Mouse (Mus musculus) adrenal gland, postnatal 10 days (tissue): ENCODE measurements around the gene Lmna. TPM values are rescaled to one million over a fixed set of nuclear protein-coding genes. Genes with fewer than 3 reads are reported as not detected.
A peak's percentile ranks its signal among the peaks of the same experiment; 100 is the strongest.

Experiments
- DNase-seq: peaks from one replicate; pipeline ENCODE4 v3.0.0; 2021; ENCODE audit warnings: mixed read lengths
- microRNA-seq: library from miRNA; unstranded; fragments of <30 nt; microRNA quantifications from one replicate; pipeline ENCODE4 v1.2.0, GENCODE M21; 2021
- total RNA-seq, 2 experiments: library from RNA; stranded (reverse); gene quantifications; 2 replicates each; pipeline ENCODE4 v1.2.3; 2021

The Lmna gene
- total RNA-seq, 2 experiments from 2014 or later, result 102 to 104 TPM

- DNase-seq, result no peak
These were observed 63.2 kb downstream of the Lmna start for GRCm38 (mm10) chr3:88446471-88447123.

DNA sequence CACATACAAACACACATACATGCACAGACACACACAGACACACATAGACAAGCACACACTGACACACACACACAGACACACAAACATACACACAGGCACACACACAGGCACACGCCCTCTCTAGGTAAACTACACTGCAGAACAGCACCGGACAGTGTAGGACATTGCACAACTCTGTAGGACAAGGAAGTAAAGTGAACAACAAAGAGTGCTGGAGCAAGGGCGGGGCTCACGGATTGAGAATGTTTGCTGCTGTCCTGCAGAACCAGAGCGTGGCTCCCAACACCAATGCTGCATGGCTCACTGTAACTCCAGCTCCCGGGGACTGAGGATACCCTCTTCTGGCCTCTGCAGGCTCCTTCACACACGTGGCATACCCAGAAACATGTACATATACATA lies 66.9 kb downstream of the Lmna start:
- no peak for DNase-seq

GRCm38 (mm10) chr3:88442488-88442887 lies 67.3 kb downstream of the Lmna start:
- DNase-seq, result no peak

- no peak for DNase-seq
These were observed 69.0 kb downstream of the Lmna start for GRCm38 (mm10) chr3:88440500-88441381.

DNA sequence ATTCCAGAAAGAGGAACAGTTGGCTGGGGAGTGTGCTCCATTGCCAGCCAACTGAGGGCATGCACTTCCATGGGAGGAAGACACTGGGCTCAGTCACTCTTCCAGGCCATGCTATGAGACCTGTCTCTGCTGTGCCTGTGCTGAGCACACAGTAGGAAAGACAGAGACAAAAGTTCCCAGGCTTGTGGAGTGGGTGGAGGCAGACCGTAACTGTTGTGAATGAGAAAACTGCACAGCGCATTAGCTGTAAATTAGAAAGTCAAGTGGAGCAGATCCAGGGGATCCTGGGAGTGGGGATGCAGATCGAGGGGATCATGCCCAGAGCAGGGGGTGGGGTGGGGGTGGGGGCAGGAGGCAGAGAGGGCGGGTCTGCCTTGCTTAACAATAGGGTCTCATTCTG lies 70.2 kb downstream of the Lmna start:
- DNase-seq, result no peak

- DNase-seq, result no peak
These were observed 72.3 kb downstream of the Lmna start for GRCm38 (mm10) chr3:88437454-88437853.

- DNase-seq, result peak; percentile 76
These were observed 73.2 kb downstream of the Lmna start for GRCm38 (mm10) chr3:88436395-88437201.

GRCm38 (mm10) chr3:88435515-88435914 lies 74.2 kb downstream of the Lmna start:
- DNase-seq, result no peak

Small RNAs within 50 kb of the gene (microRNA-seq; reads per million reads assigned to microRNA genes)
- gene Mir1905 (not detected), gene Mir7011 (not detected)

Other genes starting within 250 kb of the Lmna start
- 1 to 10 TPM; 1.1 to 1.3 TPM for gene Gm38392, start 222.7 kb downstream of the Lmna start, total RNA-seq
- gene Tsacc, start 213.0 kb downstream of the Lmna start, total RNA-seq, result 1 to 10 TPM; 7.9 to 8.3 TPM
- gene Cct3, start 212.8 kb downstream of the Lmna start, total RNA-seq, result 100 to 1,000 TPM; 249 to 260 TPM
- gene Glmp, start 184.9 kb downstream of the Lmna start, total RNA-seq, result 100 to 1,000 TPM; 144 to 149 TPM
- 10 to 100 TPM; 15.1 to 17.7 TPM for gene Tmem79, start 173.8 kb downstream of the Lmna start, total RNA-seq
- gene Smg5, start 173.7 kb downstream of the Lmna start, total RNA-seq, result 10 to 100 TPM; 42.8 to 55.9 TPM
- gene Paqr6, start 145.4 kb downstream of the Lmna start, total RNA-seq, result 1 to 10 TPM; 2.7 to 4.2 TPM
- gene Bglap3, start 137.2 kb downstream of the Lmna start, total RNA-seq, result 10 to 100 TPM in 1 of 2 experiments, under 1 TPM in 1; 0.67 to 16.9 TPM
- gene Bglap2, start 131.3 kb downstream of the Lmna start, total RNA-seq, result 10 to 100 TPM in 1 of 2 experiments, not detected in 1; 24.0 TPM
- 100 to 1,000 TPM in 1 of 2 experiments, 1 to 10 TPM in 1; 1.6 to 106 TPM for gene Bglap, start 125.5 kb downstream of the Lmna start, total RNA-seq
- 10 to 100 TPM; 60.2 to 62.6 TPM for gene Pmf1, start 99.6 kb downstream of the Lmna start, total RNA-seq
- gene Slc25a44, start 84.8 kb downstream of the Lmna start, total RNA-seq, result 10 to 100 TPM; 37.8 to 47.6 TPM
- gene Sema4a, start 48.8 kb downstream of the Lmna start, total RNA-seq, result 10 to 100 TPM; 13.4 to 15.5 TPM
- 1 to 10 TPM; 5.5 to 5.6 TPM for gene Mex3a, start 22.4 kb upstream of the Lmna start, total RNA-seq
- gene Rab25, start 38.3 kb upstream of the Lmna start, total RNA-seq, result not detected
- gene Lamtor2, start 43.1 kb upstream of the Lmna start, total RNA-seq, result 100 to 1,000 TPM; 131 to 132 TPM
- 10 to 100 TPM; 63.9 to 73.1 TPM for gene Ubqln4, start 43.8 kb upstream of the Lmna start, total RNA-seq
- gene Ssr2, start 65.9 kb upstream of the Lmna start, total RNA-seq, result 100 to 1,000 TPM; 221 to 247 TPM
- gene Arhgef2, start 96.0 kb upstream of the Lmna start, total RNA-seq, result 10 to 100 TPM; 51.4 to 71.5 TPM
- not detected for gene Rxfp4, start 143.2 kb upstream of the Lmna start, total RNA-seq
- 10 to 100 TPM; 46.7 to 60.5 TPM for gene Khdc4, start 175.8 kb upstream of the Lmna start, total RNA-seq
- 10 to 100 TPM; 39.0 to 44.9 TPM for gene Rit1, start 206.9 kb upstream of the Lmna start, total RNA-seq